Mouse (Mus musculus): ENCODE measurements around the gene Vgll4. TPM values are rescaled to one million over a fixed set of nuclear protein-coding genes. Genes with fewer than 3 reads are reported as not detected.

Vgll4 gene
- polyA plus RNA-seq, 1 experiment from 2014 or later: 84.9 TPM

GRCm38 (mm10) chr6:114880798-114881197, 89.0 kb downstream of the Vgll4 start:
- H3K27ac ChIP-seq (ENCODE audit: low read length): peak overlapping the region; percentile 7; the same call in 1 of the 2 replicates
- no peak overlapping the region for H3K4me3 ChIP-seq (ENCODE audit: low read depth, low read length)
- peaks cover 62% of the 10 kb centered on the region for H3K4me1 ChIP-seq (ENCODE audit: control insufficient read depth, insufficient read depth, low read length)
- WGBS: 47% methylated on average over 4 of the region's 4 CpGs
- ATAC-seq (ENCODE audit: insufficient number of reproducible peaks, insufficient read depth, low FRiP score, low read depth): no peak
- no peak overlapping the region for H3K9ac ChIP-seq (replicated peaks; ENCODE audit: low read depth, low read length)
- H3K4me2 ChIP-seq (replicated peaks; ENCODE audit: low read depth, low read length): no peak overlapping the region
- H3K9me3 ChIP-seq (ENCODE audit: control insufficient read depth, low read depth, low read length): no peaks in the 10 kb centered on the region
- peaks cover 6% of the 10 kb centered on the region; the same call in 1 of the 2 replicates for H3K36me3 ChIP-seq (ENCODE audit: control insufficient read depth, insufficient read depth, low read length)
- no peaks in the 10 kb centered on the region for H3K27me3 ChIP-seq (ENCODE audit: control insufficient read depth, insufficient read depth, low read length)

GRCm38 (mm10) chr6:114878841-114879520, 90.8 kb downstream of the Vgll4 start:
- WGBS: 76% methylated on average over 19 of the region's 19 CpGs
- Histone ChIP-seq H3K4me3 (ENCODE audit: low read depth, low read length) (no peak overlapping the region), H3K9me3 (ENCODE audit: control insufficient read depth, low read depth, low read length) (no peaks in the 10 kb centered on the region), H3K4me2 (replicated peaks; ENCODE audit: low read depth, low read length) (no peak overlapping the region), H3K27ac (ENCODE audit: low read length) (no peak overlapping the region), H3K9ac (replicated peaks; ENCODE audit: low read depth, low read length) (no peak overlapping the region), H3K36me3 (ENCODE audit: control insufficient read depth, insufficient read depth, low read length) (no peaks in the 10 kb centered on the region), H3K27me3 (ENCODE audit: control insufficient read depth, insufficient read depth, low read length) (no peaks in the 10 kb centered on the region), H3K4me1 (ENCODE audit: control insufficient read depth, insufficient read depth, low read length) (peaks cover 77% of the 10 kb centered on the region)
- no peak for ATAC-seq (ENCODE audit: insufficient number of reproducible peaks, insufficient read depth, low FRiP score, low read depth)

GRCm38 (mm10) chr6:114876546-114876945, 93.2 kb downstream of the Vgll4 start:
- no peak overlapping the region for H3K4me3 ChIP-seq (ENCODE audit: low read depth, low read length)
- H3K27ac ChIP-seq (ENCODE audit: low read length): peak overlapping the region; percentile 100
- ATAC-seq (ENCODE audit: insufficient number of reproducible peaks, insufficient read depth, low FRiP score, low read depth): no peak
- whole genome bisulfite sequencing: 69% methylated on average over 6 of the region's 6 CpGs
- H3K4me2 ChIP-seq (replicated peaks; ENCODE audit: low read depth, low read length): no peak overlapping the region
- H3K9ac ChIP-seq (replicated peaks; ENCODE audit: low read depth, low read length): no peak overlapping the region; the same call in 1 of the 2 replicates
- peaks cover 72% of the 10 kb centered on the region for H3K4me1 ChIP-seq (ENCODE audit: control insufficient read depth, insufficient read depth, low read length)
- H3K27me3 ChIP-seq (ENCODE audit: control insufficient read depth, insufficient read depth, low read length): no peaks in the 10 kb centered on the region
- no peaks in the 10 kb centered on the region for H3K9me3 ChIP-seq (ENCODE audit: control insufficient read depth, low read depth, low read length)
- no peaks in the 10 kb centered on the region for H3K36me3 ChIP-seq (ENCODE audit: control insufficient read depth, insufficient read depth, low read length)

- Histone ChIP-seq H3K4me1 (ENCODE audit: control insufficient read depth, insufficient read depth, low read length) (peaks cover 70% of the 10 kb centered on the region), H3K4me2 (replicated peaks; ENCODE audit: low read depth, low read length) (no peak overlapping the region)
- 32% methylated on average over 4 of the region's 4 CpGs for WGBS
Observed at GRCm38 (mm10) chr6:114876033-114876432, 93.8 kb downstream of the Vgll4 start.

GRCm38 (mm10) chr6:114875018-114875558, 94.7 kb downstream of the Vgll4 start:
- 0% methylated on average over 18 of the region's 18 CpGs for WGBS
- peaks cover 72% of the 10 kb centered on the region for H3K4me1 ChIP-seq (ENCODE audit: control insufficient read depth, insufficient read depth, low read length)
- H3K36me3 ChIP-seq (ENCODE audit: control insufficient read depth, insufficient read depth, low read length): peaks cover 8% of the 10 kb centered on the region; the same call in 1 of the 2 replicates

More at GRCm38 (mm10) chr6:114876033-114876432, 93.8 kb downstream of the Vgll4 start:
- Histone ChIP-seq H3K9ac (replicated peaks; ENCODE audit: low read depth, low read length) (no peak overlapping the region; the same call in 1 of the 2 replicates), H3K4me3 (ENCODE audit: low read depth, low read length) (no peak overlapping the region), H3K27me3 (ENCODE audit: control insufficient read depth, insufficient read depth, low read length) (no peaks in the 10 kb centered on the region), H3K36me3 (ENCODE audit: control insufficient read depth, insufficient read depth, low read length) (peaks cover 4% of the 10 kb centered on the region; the same call in 1 of the 2 replicates), H3K27ac (ENCODE audit: low read length) (peak overlapping the region; percentile 100), H3K9me3 (ENCODE audit: control insufficient read depth, low read depth, low read length) (no peaks in the 10 kb centered on the region)
- ATAC-seq (ENCODE audit: insufficient number of reproducible peaks, insufficient read depth, low FRiP score, low read depth): no peak

GRCm38 (mm10) chr6:114874138-114874928, 95.5 kb downstream of the Vgll4 start:
- H3K4me1 ChIP-seq (ENCODE audit: control insufficient read depth, insufficient read depth, low read length): peaks cover 67% of the 10 kb centered on the region
- peak overlapping the region; percentile 60 for H3K4me2 ChIP-seq (replicated peaks; ENCODE audit: low read depth, low read length)
- no peaks in the 10 kb centered on the region for H3K27me3 ChIP-seq (ENCODE audit: control insufficient read depth, insufficient read depth, low read length)
- peaks cover 8% of the 10 kb centered on the region; the same call in 1 of the 2 replicates for H3K36me3 ChIP-seq (ENCODE audit: control insufficient read depth, insufficient read depth, low read length)
- no peaks in the 10 kb centered on the region for H3K9me3 ChIP-seq (ENCODE audit: control insufficient read depth, low read depth, low read length)
- peak overlapping the region; percentile 37 for H3K4me3 ChIP-seq (ENCODE audit: low read depth, low read length)
- peak overlapping the region; percentile 100 for H3K27ac ChIP-seq (ENCODE audit: low read length)
- H3K9ac ChIP-seq (replicated peaks; ENCODE audit: low read depth, low read length): peak overlapping the region; percentile 44
- peak; percentile 44; the same call in 1 of the 2 replicates for ATAC-seq (ENCODE audit: insufficient number of reproducible peaks, insufficient read depth, low FRiP score, low read depth)
- 10% methylated on average over 19 of the region's 19 CpGs for WGBS

More at GRCm38 (mm10) chr6:114875018-114875558, 94.7 kb downstream of the Vgll4 start:
- Histone ChIP-seq H3K4me3 (ENCODE audit: low read depth, low read length) (peak overlapping the region; percentile 37), H3K27me3 (ENCODE audit: control insufficient read depth, insufficient read depth, low read length) (no peaks in the 10 kb centered on the region), H3K27ac (ENCODE audit: low read length) (peak overlapping the region; percentile 100), H3K4me2 (replicated peaks; ENCODE audit: low read depth, low read length) (peak overlapping the region; percentile 60), H3K9ac (replicated peaks; ENCODE audit: low read depth, low read length) (peak overlapping the region; percentile 44), H3K9me3 (ENCODE audit: control insufficient read depth, low read depth, low read length) (no peaks in the 10 kb centered on the region)
- peak; percentile 86 for ATAC-seq (ENCODE audit: insufficient number of reproducible peaks, insufficient read depth, low FRiP score, low read depth)

- Histone ChIP-seq H3K4me2 (replicated peaks; ENCODE audit: low read depth, low read length) (peak overlapping the region; percentile 60), H3K4me3 (ENCODE audit: low read depth, low read length) (peak overlapping the region; percentile 37; the same call in 1 of the 2 replicates), H3K9me3 (ENCODE audit: control insufficient read depth, low read depth, low read length) (no peaks in the 10 kb centered on the region), H3K27ac (ENCODE audit: low read length) (peak overlapping the region; percentile 100; the same call in 1 of the 2 replicates), H3K9ac (replicated peaks; ENCODE audit: low read depth, low read length) (peak overlapping the region; percentile 44; the same call in 1 of the 2 replicates), H3K4me1 (ENCODE audit: control insufficient read depth, insufficient read depth, low read length) (peaks cover 62% of the 10 kb centered on the region), H3K27me3 (ENCODE audit: control insufficient read depth, insufficient read depth, low read length) (no peaks in the 10 kb centered on the region), H3K36me3 (ENCODE audit: control insufficient read depth, insufficient read depth, low read length) (peaks cover 8% of the 10 kb centered on the region; the same call in 1 of the 2 replicates)
- no peak for ATAC-seq (ENCODE audit: insufficient number of reproducible peaks, insufficient read depth, low FRiP score, low read depth)
- 63% methylated on average over 3 of the region's 3 CpGs for WGBS
Observed at GRCm38 (mm10) chr6:114873808-114874137, 96.0 kb downstream of the Vgll4 start.

GRCm38 (mm10) chr6:114871010-114871660, 98.7 kb downstream of the Vgll4 start:
- Histone ChIP-seq H3K4me1 (ENCODE audit: control insufficient read depth, insufficient read depth, low read length) (peaks cover 48% of the 10 kb centered on the region), H3K4me3 (ENCODE audit: low read depth, low read length) (no peak overlapping the region), H3K36me3 (ENCODE audit: control insufficient read depth, insufficient read depth, low read length) (peaks cover 8% of the 10 kb centered on the region; the same call in 1 of the 2 replicates), H3K9ac (replicated peaks; ENCODE audit: low read depth, low read length) (no peak overlapping the region), H3K9me3 (ENCODE audit: control insufficient read depth, low read depth, low read length) (no peaks in the 10 kb centered on the region), H3K27ac (ENCODE audit: low read length) (no peak overlapping the region), H3K4me2 (replicated peaks; ENCODE audit: low read depth, low read length) (no peak overlapping the region), H3K27me3 (ENCODE audit: control insufficient read depth, insufficient read depth, low read length) (no peaks in the 10 kb centered on the region)
- ATAC-seq (ENCODE audit: insufficient number of reproducible peaks, insufficient read depth, low FRiP score, low read depth): no peak
- WGBS: 88% methylated on average over 14 of the region's 14 CpGs
